Mouse (Mus musculus) erythroid progenitor cell, adult 5-6 weeks (primary cell): ENCODE results near the gene Oser1. TPM values are rescaled to one million over a fixed set of nuclear protein-coding genes. Genes with fewer than 3 reads are reported as not detected.

Experiments
- ATAC-seq: replicated peaks from 2 replicates; pipeline ENCODE4 v1.8.0; 2016; ENCODE audit warnings: moderate number of reproducible peaks, mild to moderate bottlenecking, moderate TSS enrichment, inconsistent platforms; ENCODE audit not compliant: poor library complexity, low FRiP score, severe bottlenecking
- total RNA-seq, 2 experiments: library from RNA; stranded (forward) in 1 of 2; stranded (reverse) in 1 of 2; fragments of 150-400 nt in 1 of 2; fragments of 186-747, 209-891 nt in 1 of 2; gene quantifications; 2 replicates each; pipeline versions ENCODE4 v1.2.3 to v1.2.4; 2015 to 2017; ENCODE audit warnings: low replicate concordance in 2 of 2

The Oser1 gene
- total RNA-seq, 2 experiments from 2014 or later = 18.8 to 46.1 TPM

- ATAC-seq = no peak
These were observed 59.5 kb downstream of the Oser1 start for GRCm38 (mm10) chr2:163364785-163365541.

GRCm38 (mm10) chr2:163362940-163363921, 61.3 kb downstream of the Oser1 start:
- ATAC-seq = no peak

GRCm38 (mm10) chr2:163360858-163361623, 63.5 kb downstream of the Oser1 start:
- ATAC-seq = no peak

- no peak for ATAC-seq
These were observed 65.2 kb downstream of the Oser1 start for GRCm38 (mm10) chr2:163359253-163359652.

- no peak for ATAC-seq
These were observed 65.8 kb downstream of the Oser1 start for GRCm38 (mm10) chr2:163358662-163359061.

GRCm38 (mm10) chr2:163356113-163356840, 68.2 kb downstream of the Oser1 start:
- peak; percentile 83 for ATAC-seq

Other genes with a start within 250 kb of the Oser1 start
- gene Tox2, start 221.6 kb downstream of the Oser1 start, total RNA-seq (2015; ENCODE audit: low replicate concordance) = not detected in 2 replicates
- not detected in 2 replicates for gene Tox2, start 221.6 kb downstream of the Oser1 start, total RNA-seq (2017; ENCODE audit: low replicate concordance)
- gene Jph2, start 26.7 kb downstream of the Oser1 start, total RNA-seq (2015; ENCODE audit: low replicate concordance) = not detected in 2 replicates
- gene Jph2, start 26.7 kb downstream of the Oser1 start, total RNA-seq (2017; ENCODE audit: low replicate concordance) = not detected in 2 replicates
- gene Gdap1l1, start 13.8 kb upstream of the Oser1 start, total RNA-seq (2015; ENCODE audit: low replicate concordance) = not detected in 2 replicates
- gene Gdap1l1, start 13.8 kb upstream of the Oser1 start, total RNA-seq (2017; ENCODE audit: low replicate concordance) = not detected in 2 replicates
- gene Fitm2, start 47.9 kb upstream of the Oser1 start, total RNA-seq (2015; ENCODE audit: low replicate concordance) = 1.1 TPM in 1 of 2 replicates, not detected in the other
- gene Fitm2, start 47.9 kb upstream of the Oser1 start, total RNA-seq (2017; ENCODE audit: low replicate concordance) = 0.26 and 1.7 TPM in 2 replicates
- not detected in 2 replicates for gene R3hdml, start 67.6 kb upstream of the Oser1 start, total RNA-seq (2015; ENCODE audit: low replicate concordance)
- gene R3hdml, start 67.6 kb upstream of the Oser1 start, total RNA-seq (2017; ENCODE audit: low replicate concordance) = not detected in 2 replicates
- gene Hnf4a, start 82.1 kb upstream of the Oser1 start, total RNA-seq (2015; ENCODE audit: low replicate concordance) = not detected in 2 replicates
- gene Hnf4a, start 82.1 kb upstream of the Oser1 start, total RNA-seq (2017; ENCODE audit: low replicate concordance) = not detected in 2 replicates
- gene Ttpal, start 177.6 kb upstream of the Oser1 start, total RNA-seq (2015; ENCODE audit: low replicate concordance) = 10.8 and 10.9 TPM in 2 replicates
- 6.4 and 6.8 TPM in 2 replicates for gene Ttpal, start 177.6 kb upstream of the Oser1 start, total RNA-seq (2017; ENCODE audit: low replicate concordance)
- gene Serinc3, start 220.4 kb upstream of the Oser1 start, total RNA-seq (2015; ENCODE audit: low replicate concordance) = 1,699 and 1,907 TPM in 2 replicates
- 1,512 and 2,069 TPM in 2 replicates for gene Serinc3, start 220.4 kb upstream of the Oser1 start, total RNA-seq (2017; ENCODE audit: low replicate concordance)
- 93.5 and 103 TPM in 2 replicates for gene Pkig, start 233.7 kb upstream of the Oser1 start, total RNA-seq (2015; ENCODE audit: low replicate concordance)
- 86.6 and 90.7 TPM in 2 replicates for gene Pkig, start 233.7 kb upstream of the Oser1 start, total RNA-seq (2017; ENCODE audit: low replicate concordance)